Mouse (Mus musculus) testis, adult 2 months (tissue): Measurements from ENCODE around the gene Spocd1.

ENCODE experiments used
- CTCF ChIP-seq: fragments of 200-500 bp; IDR thresholded peaks from 2 replicates; pipeline ENCODE4 v1.5.1; 2012; ENCODE audit warnings: low read depth, mild to moderate bottlenecking, inconsistent platforms, low read length, moderate library complexity; ENCODE audit not compliant: control insufficient read depth, insufficient read depth, insufficient replicate concordance
- POLR2A ChIP-seq: fragments of 200-500 bp; IDR thresholded peaks from 2 replicates; pipeline ENCODE4 v1.6.1; 2012; ENCODE audit warnings: low read depth, mild to moderate bottlenecking, inconsistent platforms, low read length, moderate library complexity; ENCODE audit not compliant: control insufficient read depth

GRCm38 (mm10) chr4:129914686-129915085 is 14.4 kb upstream of the Spocd1 start:
- TF ChIP-seq CTCF, result no peak
- no peak for TF ChIP-seq POLR2A
